In the genomic region with DNA sequence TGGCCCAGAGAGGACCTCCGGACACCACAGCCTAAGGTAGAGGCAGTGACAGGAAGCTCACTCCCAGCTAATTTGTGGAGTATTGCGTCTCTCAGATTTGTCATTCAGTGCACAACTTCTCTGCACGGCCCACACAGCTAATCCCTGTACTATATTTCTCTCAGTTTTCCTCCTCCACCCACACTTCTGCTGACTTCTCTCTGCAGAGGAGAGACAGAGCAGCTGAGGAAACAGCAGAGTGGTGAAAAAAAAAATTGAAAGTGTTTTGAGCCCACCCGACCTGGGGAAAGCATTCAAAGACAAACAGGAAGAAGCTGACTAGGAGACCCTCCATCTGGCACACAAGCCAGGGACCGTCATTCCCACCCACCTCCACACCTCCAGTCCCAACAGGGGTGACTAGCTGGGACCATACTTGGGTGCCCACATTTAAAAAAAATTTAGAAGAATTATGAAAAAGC, we compare ENCODE assay signal across 20 mouse cellular contexts.
DNase-seq lines count a peak whose midpoint lies in the region; TF ChIP-seq lines count a peak whose summit lies in the region.
"Had no signal": no experiment of that assay in that cellular context is flagged by ENCODE, and none has a peak within 500 bp of the region (broad histone marks: within the 10 kb centered on the region; RNA-seq: fewer than 3 reads in every experiment).

No protein-coding gene starts in this region.

- TF ChIP-seq POLR2A in cortical plate, adult 2 months (IDR thresholded peaks at IDR 0.05; ENCODE audit: extremely low read depth, insufficient read depth, low read length) = no peak

- peaks cover 11% of the 10 kb centered on the region for H3K4me1 ChIP-seq in cortical plate, adult 2 months (ENCODE audit: control insufficient read depth, insufficient read depth, low read length)
- H3K4me1 ChIP-seq: embryonic facial prominence, embryonic 15.5 days; hindbrain, embryonic 10.5 days; limb, embryonic 12.5 days had no signal

- peak; percentile 54 to 74 for DNase-seq in layer of hippocampus, adult 18-20 months (ENCODE audit: low spot score in 2 of 2)
- no peak for DNase-seq in layer of hippocampus, postnatal 10 days (ENCODE audit: low spot score in 2 of 2)
- DNase-seq in layer of hippocampus, adult 9-11 months = peak; percentile 74
- peak; percentile 59 to 69 for DNase-seq in left cerebral cortex, postnatal 36 days (ENCODE audit: low spot score in 2 of 2)
- DNase-seq in testis, postnatal 10 days (ENCODE audit: low spot score) = no peak
- DNase-seq in thymus, postnatal 0 days (ENCODE audit: low spot score) = no peak
- no peak for DNase-seq in heart, adult 9 months (ENCODE audit: low spot score in 2 of 2)
- DNase-seq: adrenal gland, postnatal 25 days; cerebellum, adult 2 months; heart, adult 18-20 months; kidney, adult 2 months; kidney, postnatal 25 days; thymus, postnatal 25 days had no signal

- TF ChIP-seq CTCF in cortical plate, adult 2 months (IDR thresholded peaks at IDR 0.05; ENCODE audit: extremely low read depth, insufficient read depth, low read length) = no peak

- intact Hi-C loops in left cerebral cortex, postnatal 36 days (cut with DNase I) = loop anchor here (1.0 to 2.0 kb wide), 2 partner anchors 58 to 245 kb away; no protein-coding TSS in a partner anchor

- no peak overlapping the region for H3K4me3 ChIP-seq in cortical plate, adult 2 months (ENCODE audit: insufficient read depth, low read length)
- H3K4me3 ChIP-seq: embryonic facial prominence, embryonic 15.5 days; heart, embryonic 15.5 days; hindbrain, embryonic 10.5 days; limb, embryonic 12.5 days; midbrain, embryonic 15.5 days had no signal

- peak overlapping the region; percentile 94 for H3K27ac ChIP-seq in cortical plate, adult 2 months (ENCODE audit: insufficient read depth, low read length)
- H3K27ac ChIP-seq: embryonic facial prominence, embryonic 15.5 days; heart, embryonic 15.5 days; hindbrain, embryonic 10.5 days; limb, embryonic 12.5 days; liver, embryonic 14.5 days; midbrain, embryonic 15.5 days had no signal

Comparison
In these comparisons a context has a peak if more than half of its experiments do, and no peak if none do; other contexts are left out.
1. DNase-seq: peak in layer of hippocampus, adult 18-20 months (2 of 2), layer of hippocampus, adult 9-11 months (single experiment) and left cerebral cortex, postnatal 36 days (2 of 2); none in layer of hippocampus, postnatal 10 days (0 of 2), testis, postnatal 10 days (single experiment), thymus, postnatal 0 days (single experiment) and heart, adult 9 months (0 of 2).